Comparison of ENCODE assay signal across 23 mouse cellular contexts in the genomic region with DNA sequence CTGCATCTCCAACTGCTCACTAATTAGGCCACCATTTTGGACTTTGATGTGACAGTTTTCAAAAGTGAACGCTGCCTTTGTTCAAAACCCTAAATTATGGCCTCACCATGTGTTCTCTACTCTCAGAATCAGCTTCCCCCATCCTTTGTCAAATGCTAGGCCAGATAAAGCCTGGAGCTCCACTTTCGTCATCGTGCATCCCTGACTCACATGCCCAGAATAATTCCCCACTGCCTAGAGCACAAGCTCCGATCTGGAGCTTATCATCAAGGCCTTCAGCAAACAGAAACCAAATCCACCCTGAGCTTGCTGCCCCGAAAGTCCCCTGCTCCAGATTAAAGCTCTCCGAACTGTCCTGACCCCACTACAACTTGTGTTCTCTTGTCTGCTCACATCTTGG. TPM values are rescaled to one million over a fixed set of nuclear protein-coding genes. Genes with fewer than 3 reads are reported as not detected.
DNase-seq lines count a peak whose midpoint lies in the region; ATAC-seq lines count a peak whose summit lies in the region.
"Had no signal": no experiment of that assay in that cellular context is flagged by ENCODE, and none has a peak within 500 bp of the region (broad histone marks: within the 10 kb centered on the region; RNA-seq: fewer than 3 reads in every experiment).

No protein-coding gene starts in this region.

- H3K4me3 ChIP-seq in intestine, embryonic 14.5 days (ENCODE audit: low read depth, low read length) = no peak overlapping the region
- no peak overlapping the region for H3K4me3 ChIP-seq in intestine, embryonic 15.5 days (replicated peaks)
- H3K4me3 ChIP-seq in limb, embryonic 10.5 days = no peak overlapping the region
- H3K4me3 ChIP-seq: erythroblast, embryonic 14.5 days; forebrain, embryonic 15.5 days; gastrocnemius, adult 2 months; limb, embryonic 13.5 days; liver, embryonic 15.5 days; megakaryocyte, embryonic 14.5 days had no signal

- H3K36me3 ChIP-seq in intestine, embryonic 14.5 days (ENCODE audit: control insufficient read depth, insufficient read depth, low read length) = no peaks in the 10 kb centered on the region
- no peaks in the 10 kb centered on the region for H3K36me3 ChIP-seq in intestine, embryonic 15.5 days
- H3K36me3 ChIP-seq in limb, embryonic 10.5 days = no peaks in the 10 kb centered on the region
- H3K36me3 ChIP-seq: forebrain, embryonic 15.5 days; limb, embryonic 13.5 days; liver, embryonic 15.5 days had no signal

- no peak overlapping the region for H3K4me2 ChIP-seq in intestine, embryonic 14.5 days (ENCODE audit: low read length)
- H3K4me2 ChIP-seq in intestine, embryonic 15.5 days (replicated peaks) = no peak overlapping the region
- H3K4me2 ChIP-seq: forebrain, embryonic 15.5 days; hindbrain, embryonic 14.5 days; limb, embryonic 13.5 days; liver, embryonic 15.5 days had no signal

- H3K27me3 ChIP-seq in intestine, embryonic 14.5 days (replicated peaks; ENCODE audit: control insufficient read depth, insufficient read depth, low read length) = no peaks in the 10 kb centered on the region
- no peaks in the 10 kb centered on the region for H3K27me3 ChIP-seq in intestine, embryonic 15.5 days (replicated peaks)
- H3K27me3 ChIP-seq in limb, embryonic 10.5 days (ENCODE audit: low read depth, poor library complexity, severe bottlenecking) = no peaks in the 10 kb centered on the region
- H3K27me3 ChIP-seq: CH12.LX; forebrain, embryonic 15.5 days; limb, embryonic 13.5 days; liver, embryonic 15.5 days; megakaryocyte, embryonic 14.5 days had no signal

- no peak for ATAC-seq in intestine, embryonic 14.5 days (replicated peaks; ENCODE audit: low FRiP score, low TSS enrichment, low read depth)
- ATAC-seq in intestine, embryonic 15.5 days = no peak
- ATAC-seq: forebrain, embryonic 15.5 days; lung, postnatal 0 days; midbrain, embryonic 16.5 days had no signal

- H3K9me3 ChIP-seq in intestine, embryonic 14.5 days (ENCODE audit: control insufficient read depth, low read length) = no peaks in the 10 kb centered on the region
- H3K9me3 ChIP-seq in intestine, embryonic 15.5 days = no peaks in the 10 kb centered on the region
- no peaks in the 10 kb centered on the region for H3K9me3 ChIP-seq in limb, embryonic 10.5 days (replicated peaks)
- H3K9me3 ChIP-seq: forebrain, embryonic 15.5 days; limb, embryonic 13.5 days; liver, embryonic 15.5 days; megakaryocyte, embryonic 14.5 days had no signal

- peak; percentile 37 for DNase-seq in adrenal gland, adult 2 months
- no peak for DNase-seq in adrenal gland, adult 8-10 months
- DNase-seq in intestine, embryonic 14.5 days (ENCODE audit: low spot score) = peak; percentile 47
- DNase-seq in right cerebral cortex, adult 18-20 months = peak; percentile 64
- no peak for DNase-seq in right cerebral cortex, postnatal 4 days
- peak; percentile 84 for DNase-seq in telencephalon, adult 2 months (ENCODE audit: low read depth, low spot score)
- no peak for DNase-seq in limb, embryonic 10.5 days (ENCODE audit: low spot score)
- DNase-seq: cerebellum, adult 2 months; gastrocnemius, adult 2 months; heart, adult 18-20 months; kidney, adult 11 months; kidney, postnatal 14 days; thymus, adult 18-20 months had no signal

- no peak overlapping the region for H3K27ac ChIP-seq in intestine, embryonic 14.5 days (ENCODE audit: low read depth)
- H3K27ac ChIP-seq in intestine, embryonic 15.5 days = no peak overlapping the region
- no peak overlapping the region for H3K27ac ChIP-seq in limb, embryonic 10.5 days
- H3K27ac ChIP-seq: forebrain, embryonic 15.5 days; gastrocnemius, adult 2 months; hindbrain, embryonic 14.5 days; limb, embryonic 13.5 days; liver, embryonic 15.5 days had no signal

- WGBS in intestine, embryonic 14.5 days = 63% methylated on average over 6 of the region's 6 CpGs
- 64% methylated on average over 6 of the region's 6 CpGs for WGBS in intestine, embryonic 15.5 days
- WGBS in limb, embryonic 10.5 days = 78% methylated on average over 6 of the region's 6 CpGs

- H3K9ac ChIP-seq in intestine, embryonic 14.5 days (ENCODE audit: low read length) = no peak overlapping the region
- no peak overlapping the region for H3K9ac ChIP-seq in intestine, embryonic 15.5 days
- H3K9ac ChIP-seq: forebrain, embryonic 15.5 days; hindbrain, embryonic 14.5 days; limb, embryonic 13.5 days; liver, embryonic 15.5 days had no signal

- no peaks in the 10 kb centered on the region for H3K4me1 ChIP-seq in intestine, embryonic 14.5 days (replicated peaks; ENCODE audit: control insufficient read depth, insufficient read depth, low read length)
- no peaks in the 10 kb centered on the region for H3K4me1 ChIP-seq in intestine, embryonic 15.5 days (replicated peaks)
- H3K4me1 ChIP-seq in limb, embryonic 10.5 days = no peaks in the 10 kb centered on the region
- H3K4me1 ChIP-seq: forebrain, embryonic 15.5 days; limb, embryonic 13.5 days; liver, embryonic 15.5 days had no signal

RNA-seq across cellular contexts. Expression of a gene that starts 40.6 kb away (rescaled TPM):
- total RNA-seq in adrenal gland, adult 2 months (2021) = 1 to 10 TPM; 4.4 to 7.1 TPM
- polyA plus RNA-seq in adrenal gland, adult 2 months (2012; rRNA removed) = 23.6 and 30.8 TPM in 2 replicates
- 10 to 100 TPM in 1 of 4 experiments, 1 to 10 TPM in 2, under 1 TPM in 1; 0.94 to 11.5 (median 2.9) TPM for total RNA-seq in adrenal gland, adult 8-10 months (2022)
- 0.12 and 0.70 TPM in 2 replicates for polyA plus RNA-seq in intestine, embryonic 14.5 days (2014; fragmentation: Nextera tagmentation; extraction: Ambion mirVana)
- 0.44 and 0.45 TPM in 2 replicates for polyA plus RNA-seq in intestine, embryonic 15.5 days (2015; fragmentation: Nextera tagmentation; extraction: Ambion mirVana)
- 0.15 TPM in 1 of 2 replicates, not detected in the other for polyA plus RNA-seq in limb, embryonic 10.5 days (2016; fragmentation: Nextera tagmentation; extraction: Ambion mirVana)
- total RNA-seq: CH12.LX had no signal
- polyA plus RNA-seq: erythroblast, embryonic 14.5 days had no signal

Comparison
In these comparisons a context has a peak if more than half of its experiments do, and no peak if none do; other contexts are left out.
1. DNase-seq: peak in adrenal gland, adult 2 months (single experiment), intestine, embryonic 14.5 days (single experiment), right cerebral cortex, adult 18-20 months (single experiment) and telencephalon, adult 2 months (single experiment); none in adrenal gland, adult 8-10 months (single experiment), right cerebral cortex, postnatal 4 days (single experiment) and limb, embryonic 10.5 days (single experiment).
2. RNA of a gene that starts 40.6 kb away (polyA plus RNA-seq): 23.6 to 30.8 TPM in adrenal gland, adult 2 months; 0.44 to 0.45 TPM in intestine, embryonic 15.5 days, 0.15 TPM in limb, embryonic 10.5 days and 0.12 to 0.70 TPM in intestine, embryonic 14.5 days; every median in the first group is over 10 times any median in the second.